Mouse (Mus musculus) adrenal gland (tissue): ENCODE measurements around the gene Asb17.
"Not testable (repeated sequence)": the region's sequence is repeated elsewhere in the genome, so short reads cannot be mapped to it uniquely, and the experiment has no call there.

Experiments used
- intact Hi-C: fragments of 180-260 bp; cut with DNase I; formaldehyde crosslinking; loops from one replicate; pipeline ENCODE4 v1.15.1; 2025
- long read RNA-seq, 2 experiments: library from polyadenylated mRNA; unstranded; transcript quantifications; one replicate each; pipeline ENCODE4 v2.0.0; 2020; ENCODE audit warnings: borderline replicate concordance in 1 of 2; ENCODE audit not compliant: insufficient replicate concordance in 1 of 2

The Asb17 gene
- long read RNA-seq, experiment 1, result 0 reads
- long read RNA-seq, experiment 2, result 0 reads

DNA sequence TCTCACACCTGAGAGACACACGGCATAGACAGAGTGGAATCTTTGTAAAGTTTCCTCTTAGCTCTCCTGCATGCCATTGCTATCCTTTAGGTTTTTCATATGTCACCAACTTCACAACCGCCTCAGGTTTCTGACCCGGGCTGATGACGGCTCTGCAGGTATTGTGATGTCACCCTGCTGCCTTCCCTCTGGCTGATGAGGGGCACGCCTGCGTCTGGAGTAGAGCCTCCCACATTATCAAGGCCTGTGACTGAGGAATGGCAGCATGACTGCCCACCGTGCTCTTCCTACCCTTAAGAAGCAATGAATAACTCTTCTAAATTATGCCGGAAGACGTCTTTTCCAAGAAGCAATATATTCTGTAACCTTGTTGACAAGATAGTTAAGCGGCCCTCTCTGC lies at the start of gene Asb17:
Gene Asb17, plus strand, starts transcription at position 180 of the 400 bp plus-strand sequence.
- intact Hi-C loops, result no loop called here

DNA sequence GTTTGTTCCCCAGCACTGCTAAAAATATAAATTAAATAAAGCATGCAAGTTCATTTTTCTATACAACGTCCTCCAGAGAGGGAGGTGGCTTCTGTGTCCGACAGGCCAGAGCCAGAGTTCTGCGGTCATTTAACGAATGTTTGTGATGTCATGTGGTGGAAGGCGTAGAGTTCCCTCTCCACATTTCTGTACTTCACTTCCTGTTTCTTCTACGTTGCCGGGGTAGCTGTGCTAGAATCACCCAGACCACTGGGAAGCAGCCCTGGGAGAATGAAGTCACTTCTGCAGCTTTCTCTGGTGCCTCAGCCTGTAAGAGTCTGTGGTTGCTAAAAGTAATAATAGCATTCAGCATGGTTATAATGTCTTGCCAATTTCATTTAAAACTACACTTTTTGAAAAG lies 46.4 kb upstream of the Asb17 start:
- intact Hi-C loops, result no loop called here

DNA sequence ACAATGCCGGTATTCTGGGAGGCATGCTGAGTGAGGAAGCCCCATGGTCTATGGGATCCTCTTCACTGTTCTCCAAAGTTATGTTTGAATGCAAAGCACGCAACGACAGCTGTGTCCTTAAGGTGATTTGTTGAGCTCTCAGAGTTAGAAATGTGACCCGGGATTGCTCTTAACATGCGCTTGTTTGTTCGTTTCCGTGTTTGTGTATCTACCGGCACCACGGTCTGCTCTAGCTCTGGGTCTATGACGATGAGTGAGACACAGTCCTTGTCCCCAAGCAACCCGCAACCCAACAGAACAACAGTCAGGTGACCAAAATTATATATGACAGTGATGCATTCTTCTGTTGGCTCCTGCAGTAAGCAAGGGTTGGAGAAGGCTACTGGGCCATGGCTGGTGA lies 44.4 kb upstream of the Asb17 start:
- intact Hi-C loops, result no loop called here

DNA sequence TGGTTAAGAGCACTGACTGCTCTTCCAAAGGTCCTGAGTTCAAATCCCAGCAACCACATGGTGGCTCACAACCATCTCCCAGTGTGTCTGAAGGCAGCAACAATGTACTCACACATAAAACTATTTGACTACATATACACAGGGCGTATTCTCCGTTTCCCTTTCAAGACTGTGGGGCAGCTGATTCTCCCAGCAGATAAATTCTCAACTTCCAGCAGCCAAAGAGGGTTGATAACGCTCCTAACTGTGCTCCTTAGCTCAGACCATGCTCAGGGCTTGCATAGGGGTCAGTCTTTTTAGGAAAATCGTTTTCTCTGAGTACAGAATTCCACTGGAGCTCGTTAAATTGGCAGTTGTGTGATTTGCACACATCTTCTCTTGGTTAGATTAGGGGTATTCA lies 43.3 kb upstream of the Asb17 start:
- intact Hi-C loops, result no loop called here

DNA sequence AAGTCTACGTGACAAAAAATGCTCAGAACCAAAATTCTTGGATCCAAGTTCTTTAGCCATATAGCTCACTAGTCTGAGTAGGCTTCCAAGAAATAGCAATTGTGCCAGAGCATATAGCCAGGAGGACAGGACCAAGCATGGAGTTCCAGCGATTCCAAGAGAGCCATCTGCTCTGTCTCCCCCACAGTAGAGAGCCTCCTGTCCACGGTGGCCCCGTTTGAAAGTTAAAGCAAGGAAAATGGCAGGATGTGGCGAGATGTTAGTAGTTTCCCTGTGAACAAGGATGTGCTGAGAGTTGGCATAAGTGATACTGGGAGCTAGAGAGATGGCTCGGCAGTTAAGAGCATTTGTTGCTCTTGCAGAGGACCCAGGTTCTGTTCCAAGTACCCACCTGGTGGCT lies 42.5 kb upstream of the Asb17 start:
- intact Hi-C loops, result no loop called here

DNA sequence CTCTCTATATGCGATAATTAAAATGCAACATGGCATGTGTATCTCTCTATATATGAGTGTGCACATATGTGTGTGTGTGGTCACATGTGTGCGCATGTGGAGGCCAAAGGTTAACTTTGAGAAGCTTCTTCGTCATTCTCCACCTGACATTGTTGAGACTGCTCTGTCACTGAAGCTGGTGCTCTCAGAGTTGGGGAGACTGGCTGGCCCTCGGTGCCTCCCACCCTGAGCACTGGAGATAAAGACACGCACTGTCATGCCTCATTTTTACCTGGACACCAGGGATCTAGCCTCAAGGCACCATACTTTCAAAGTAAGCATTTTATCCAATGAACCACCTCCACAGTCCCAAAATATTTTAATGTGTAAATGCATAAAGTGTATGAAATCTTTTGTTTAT lies 41.4 kb upstream of the Asb17 start:
- intact Hi-C loops, result no loop called here

DNA sequence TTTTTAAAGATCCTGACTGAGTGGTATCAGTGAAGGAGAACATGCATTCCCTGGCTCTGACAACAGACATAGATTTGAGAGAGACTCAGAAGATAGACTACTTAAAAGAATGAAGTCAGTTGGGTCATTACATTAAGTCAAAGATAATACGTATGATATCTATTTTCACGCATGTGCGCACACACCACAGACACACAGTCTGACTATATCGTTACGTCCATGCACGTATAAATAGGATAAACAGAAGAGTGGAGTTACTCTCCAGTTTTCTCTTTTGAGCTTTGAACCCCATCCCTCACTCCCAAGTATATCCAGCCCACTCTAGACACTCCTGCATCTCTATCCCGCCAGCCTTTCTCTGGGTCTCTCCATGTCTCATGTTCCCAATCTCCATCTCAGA lies 40.0 kb upstream of the Asb17 start:
- intact Hi-C loops, result no loop called here

DNA sequence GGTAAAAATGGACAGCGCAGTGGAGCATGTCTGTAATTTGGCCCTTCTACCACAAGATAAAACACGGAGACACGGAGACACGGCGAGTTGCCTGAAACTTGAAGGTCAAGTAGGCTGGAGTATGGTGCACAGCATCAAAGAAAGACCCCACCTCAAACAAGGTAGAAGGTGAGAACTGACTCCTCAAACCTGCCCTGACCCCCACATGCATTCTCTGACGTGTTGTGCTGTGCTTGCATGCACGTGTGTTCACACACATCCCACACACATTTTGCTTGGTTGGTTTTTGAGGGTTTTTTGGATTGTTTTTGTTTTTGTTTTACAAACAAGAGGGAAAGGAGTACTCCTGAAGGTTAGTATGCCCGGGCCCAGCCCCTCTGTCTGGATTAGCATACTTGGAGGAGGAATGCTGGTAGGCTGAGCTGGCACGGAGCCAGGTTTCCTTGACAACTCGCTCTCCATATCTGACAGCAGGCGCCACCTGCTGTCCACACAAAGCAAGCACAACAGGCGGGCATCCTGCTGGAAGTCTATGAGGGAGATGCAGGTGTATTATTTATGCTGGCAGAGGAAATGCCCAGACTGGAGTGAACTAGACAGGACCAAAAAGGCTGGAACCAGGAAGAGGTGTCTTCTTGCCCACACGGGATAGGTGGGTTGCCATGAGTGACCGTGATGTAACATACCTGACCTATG lies 37.8 kb upstream of the Asb17 start:
- intact Hi-C loops, result loop anchor here (1.0 kb wide), 1 partner anchor 148 kb away; no protein-coding TSS in a partner anchor

DNA sequence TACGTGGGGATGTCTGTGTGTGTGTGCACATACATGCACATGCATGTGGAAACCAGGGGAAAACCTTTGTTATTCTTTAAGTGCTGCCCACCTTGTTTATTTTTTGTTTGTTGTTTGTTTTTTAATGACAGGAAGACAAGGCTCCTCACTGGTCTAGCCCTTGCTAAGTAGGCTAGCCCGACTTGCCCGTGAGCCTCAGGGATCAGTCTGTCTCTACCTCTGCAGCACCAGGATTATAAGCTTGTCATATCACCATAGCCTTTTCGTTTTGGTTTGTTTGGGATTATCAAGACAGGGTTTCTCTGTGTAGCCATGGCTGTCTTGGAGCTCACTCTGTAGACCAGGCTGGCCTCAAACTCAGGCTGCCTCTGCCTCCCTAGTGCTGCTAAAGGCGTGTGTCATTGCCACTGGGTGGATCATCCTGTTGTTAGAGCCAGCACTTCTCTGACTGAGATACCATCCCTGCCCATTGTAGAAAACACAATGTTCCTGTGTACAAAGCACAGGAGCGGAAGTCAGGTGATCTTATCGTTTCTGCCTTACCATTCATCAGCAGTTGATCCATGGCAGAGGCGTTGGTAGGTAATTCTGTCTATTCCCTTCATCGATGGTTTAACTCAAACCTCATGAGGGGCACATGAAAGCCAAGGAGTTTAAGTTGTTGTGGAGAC lies 37.1 kb upstream of the Asb17 start:
- intact Hi-C loops, result loop anchor here (1.0 kb wide), 1 partner anchor 149 kb away; no protein-coding TSS in a partner anchor

DNA sequence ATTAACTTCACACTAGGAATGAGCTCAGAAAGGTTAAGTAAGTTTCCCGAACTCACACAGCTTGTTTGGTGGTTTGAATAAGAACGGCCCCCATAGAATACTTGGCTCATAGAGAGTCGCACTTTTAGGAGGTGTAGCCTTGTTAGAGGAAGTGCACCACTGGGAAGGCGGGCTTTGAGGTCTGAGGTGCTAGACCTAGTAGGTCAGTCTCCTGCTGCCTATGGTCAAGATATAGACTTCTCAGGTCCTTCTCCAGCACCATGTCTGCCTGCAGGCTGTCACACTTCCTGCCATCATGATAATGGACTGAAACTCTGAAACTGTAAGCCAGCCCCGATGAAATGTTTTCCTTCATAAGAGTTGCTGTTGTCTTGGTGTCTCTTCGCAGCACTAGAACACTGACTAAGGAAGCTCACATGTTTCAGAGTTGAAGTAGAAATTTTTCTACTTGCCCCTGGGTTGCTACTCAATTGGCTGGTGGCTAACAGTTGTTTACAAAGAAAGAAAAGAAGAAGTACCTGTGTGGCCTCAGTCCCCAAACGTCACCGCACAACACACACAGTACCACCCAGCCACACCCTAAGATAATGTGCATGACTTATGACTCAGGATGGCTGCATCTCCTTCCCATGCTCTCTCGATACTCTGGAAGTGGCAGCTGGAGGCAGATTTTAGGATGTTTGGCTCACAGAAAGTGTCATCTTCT lies 36.4 kb upstream of the Asb17 start:
- intact Hi-C loops, result no loop called here

DNA sequence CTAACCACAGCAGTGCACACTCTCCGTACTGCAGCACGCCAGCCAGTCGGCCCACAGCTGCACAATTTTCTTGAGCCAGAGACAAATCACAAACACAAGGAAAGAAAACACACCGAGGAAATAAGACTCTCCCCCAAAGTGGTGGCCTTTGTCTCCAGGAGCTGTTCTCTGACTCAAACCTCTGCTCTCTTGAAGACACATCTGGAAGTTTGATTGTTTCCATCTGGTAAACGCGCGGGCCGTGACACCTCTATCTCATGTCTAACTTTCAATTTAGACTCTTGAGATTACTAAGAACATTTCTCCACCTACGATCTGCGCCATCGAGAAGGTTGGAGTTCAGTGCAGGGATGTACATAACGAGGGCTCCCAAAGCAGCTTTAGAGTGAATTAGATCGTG lies 35.6 kb upstream of the Asb17 start:
- intact Hi-C loops, result no loop called here

DNA sequence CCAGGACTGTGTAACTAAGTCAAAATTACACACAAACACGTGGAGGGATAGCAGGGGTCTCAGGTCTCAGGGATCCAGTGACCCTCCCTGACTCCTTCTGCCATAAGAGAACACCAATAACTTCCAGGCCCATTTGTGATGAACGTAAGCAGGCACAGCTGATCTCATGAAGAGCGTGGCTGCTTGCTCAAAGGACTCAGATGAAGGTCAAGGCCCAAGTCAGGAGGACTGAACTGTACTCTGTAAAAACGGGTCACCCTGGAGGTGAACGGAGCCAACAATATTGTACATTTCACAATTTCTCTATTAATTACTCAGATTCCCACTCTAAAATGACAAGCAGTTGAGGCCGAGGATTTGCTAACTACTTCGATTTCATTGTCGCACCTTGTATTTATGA lies 30.0 kb upstream of the Asb17 start:
- intact Hi-C loops, result no loop called here

DNA sequence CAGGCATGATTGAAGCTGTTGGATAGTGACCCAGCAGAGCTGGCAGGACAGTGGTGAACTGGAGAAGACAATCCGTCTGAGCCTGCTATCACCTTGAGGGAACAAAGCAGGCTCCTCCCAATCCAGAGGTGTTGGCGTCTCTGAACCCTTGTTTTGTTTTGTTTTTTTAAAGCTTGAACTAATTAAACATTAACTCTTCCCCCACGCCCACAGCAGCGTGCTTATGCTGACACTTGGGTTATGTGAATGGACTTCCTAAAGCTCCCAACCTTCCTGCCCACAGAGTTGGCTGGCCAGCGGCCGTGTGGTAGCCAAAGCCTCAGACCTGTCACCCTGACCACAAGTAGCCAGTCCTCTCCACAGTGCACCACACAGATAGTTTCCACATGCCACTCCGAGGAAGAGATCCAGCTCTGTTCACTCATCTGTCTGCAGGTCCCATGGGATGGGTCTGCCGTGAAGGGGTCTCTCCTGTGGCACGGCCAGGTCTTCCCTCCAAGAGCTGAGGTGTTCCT lies 26.6 kb upstream of the Asb17 start:
- intact Hi-C loops, result no loop called here

DNA sequence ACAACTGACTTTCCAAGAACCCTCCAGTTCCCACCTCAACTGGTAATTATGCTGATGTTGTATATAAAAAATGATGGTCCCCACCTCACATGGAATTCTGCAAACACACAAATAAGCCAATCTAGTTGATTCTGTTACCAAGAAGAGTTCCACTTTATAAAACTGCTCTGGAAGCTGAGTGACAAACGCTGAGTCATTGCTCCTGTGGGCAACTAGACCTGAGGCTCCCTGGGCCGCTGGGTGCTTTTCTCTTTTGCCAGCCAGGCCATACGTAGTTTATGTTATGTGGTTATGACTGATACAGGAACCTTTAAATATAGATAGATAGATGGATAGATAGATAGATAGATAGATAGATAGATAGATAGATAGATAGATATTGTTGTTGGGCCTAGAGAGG lies 25.3 kb upstream of the Asb17 start:
- intact Hi-C loops, result no loop called here

DNA sequence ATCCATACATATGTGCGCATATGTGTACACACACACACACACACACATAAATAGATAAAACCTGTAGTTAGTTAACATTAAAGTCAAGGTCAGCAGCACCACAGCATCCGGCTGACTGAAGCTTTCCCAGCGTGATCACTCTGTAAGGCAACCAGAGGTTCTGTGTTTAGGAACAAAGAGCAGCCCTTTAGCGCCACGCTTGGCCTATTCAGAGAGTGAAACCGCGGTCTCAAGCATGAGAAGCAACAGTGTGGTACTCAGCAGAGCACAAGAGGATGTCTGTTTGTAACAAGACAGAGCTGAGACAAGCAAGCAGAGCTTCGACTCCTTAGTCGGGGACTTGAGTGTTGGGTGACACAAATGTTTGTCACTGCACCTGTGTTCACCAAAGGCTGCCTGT lies 24.6 kb upstream of the Asb17 start:
- intact Hi-C loops, result no loop called here

DNA sequence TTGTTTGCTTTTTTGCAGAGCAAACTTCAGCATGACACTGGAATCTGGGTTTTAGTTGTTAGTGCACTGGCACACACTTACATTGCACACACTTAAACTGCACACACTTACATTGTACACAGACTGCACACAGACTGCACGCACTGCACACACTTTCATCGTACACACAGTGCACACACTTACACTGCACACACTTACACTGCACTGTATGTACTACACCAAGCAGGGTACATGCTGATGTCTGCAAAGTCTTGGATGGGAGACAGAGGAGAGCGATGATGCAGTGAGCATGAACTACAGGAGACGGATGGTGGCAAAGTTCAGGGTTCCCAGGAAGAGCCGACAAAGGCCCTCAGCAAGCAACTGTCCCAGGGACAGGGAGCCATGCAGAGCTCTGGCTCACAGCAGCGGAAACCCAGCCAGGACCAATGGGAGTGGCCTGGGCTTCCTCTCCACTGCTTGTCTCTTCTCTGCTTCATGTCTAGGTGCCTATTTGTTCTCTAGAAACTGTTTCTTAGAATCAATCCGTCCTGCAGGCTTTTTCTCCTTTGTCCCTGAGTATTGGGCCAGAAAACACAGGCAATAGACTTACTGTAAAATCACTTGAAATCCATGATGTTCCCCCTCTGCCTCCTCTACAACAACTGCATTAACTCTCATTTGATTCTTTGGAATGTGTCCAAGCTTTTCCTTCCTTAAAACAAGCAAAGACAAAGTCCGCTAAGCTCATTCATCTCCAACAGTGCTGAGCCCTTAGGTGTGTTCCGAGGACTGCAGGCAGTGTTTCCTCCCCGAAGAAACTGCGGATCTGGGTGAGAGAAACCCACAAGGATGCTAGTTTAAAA lies 20.1 kb upstream of the Asb17 start:
- intact Hi-C loops, result no loop called here

DNA sequence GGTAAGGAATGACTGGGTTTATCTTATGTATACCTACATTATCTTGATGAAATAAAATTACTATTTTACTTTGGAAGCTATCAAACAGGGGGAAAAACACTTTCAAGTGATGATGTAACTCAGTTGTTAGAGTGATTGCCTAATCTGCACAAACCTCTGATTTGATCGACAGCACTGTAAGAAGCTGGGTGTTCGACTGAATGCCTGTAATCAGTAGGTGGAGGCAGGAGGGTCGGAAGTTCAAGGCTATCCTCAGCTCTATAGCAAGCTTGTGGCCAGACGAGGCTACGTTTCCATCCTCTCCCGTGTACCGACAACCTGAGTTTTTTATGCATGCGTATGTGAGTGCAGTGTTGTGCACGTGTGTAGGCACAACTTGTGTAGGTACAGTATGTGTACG lies 18.8 kb upstream of the Asb17 start:
- intact Hi-C loops, result no loop called here

DNA sequence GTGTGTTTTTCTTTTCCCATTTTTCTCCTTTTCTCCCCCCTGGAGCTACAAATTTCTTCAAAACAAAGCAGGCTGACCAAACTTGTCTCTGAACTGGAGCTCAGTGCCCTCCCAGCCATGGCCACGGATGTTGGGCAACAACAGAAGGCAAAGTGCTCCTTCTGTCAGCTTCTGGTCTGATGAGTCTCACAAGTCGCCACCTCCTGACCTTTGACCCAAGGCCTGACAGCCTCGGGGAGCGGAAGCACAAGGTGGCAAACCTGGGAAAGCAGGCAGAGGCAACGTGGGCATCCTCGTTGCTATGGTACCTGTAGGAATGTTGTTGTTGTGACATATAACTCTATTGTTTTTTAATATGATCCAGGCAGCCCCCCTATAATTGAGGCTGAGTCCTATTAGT lies 17.4 kb upstream of the Asb17 start:
- intact Hi-C loops, result no loop called here

DNA sequence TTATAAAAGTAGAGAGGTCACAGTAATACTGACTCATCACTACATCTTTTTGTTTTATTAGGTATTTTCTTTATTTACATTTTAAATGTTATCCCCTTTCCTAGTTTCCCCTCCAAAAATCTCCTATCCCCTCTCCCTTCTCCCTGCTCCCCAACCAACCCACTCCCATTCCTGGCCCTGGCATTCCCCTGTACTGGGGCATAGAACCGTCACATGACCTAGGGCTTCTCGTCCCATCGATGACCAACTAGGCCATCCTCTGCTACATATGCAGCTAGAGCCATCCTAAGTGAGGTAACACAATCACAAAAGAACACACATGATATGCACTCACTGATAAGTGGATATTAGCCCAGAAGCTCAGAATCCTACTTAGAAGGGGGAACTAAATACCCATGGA lies 14.2 kb upstream of the Asb17 start:
- intact Hi-C loops, result not testable (repeated sequence)

DNA sequence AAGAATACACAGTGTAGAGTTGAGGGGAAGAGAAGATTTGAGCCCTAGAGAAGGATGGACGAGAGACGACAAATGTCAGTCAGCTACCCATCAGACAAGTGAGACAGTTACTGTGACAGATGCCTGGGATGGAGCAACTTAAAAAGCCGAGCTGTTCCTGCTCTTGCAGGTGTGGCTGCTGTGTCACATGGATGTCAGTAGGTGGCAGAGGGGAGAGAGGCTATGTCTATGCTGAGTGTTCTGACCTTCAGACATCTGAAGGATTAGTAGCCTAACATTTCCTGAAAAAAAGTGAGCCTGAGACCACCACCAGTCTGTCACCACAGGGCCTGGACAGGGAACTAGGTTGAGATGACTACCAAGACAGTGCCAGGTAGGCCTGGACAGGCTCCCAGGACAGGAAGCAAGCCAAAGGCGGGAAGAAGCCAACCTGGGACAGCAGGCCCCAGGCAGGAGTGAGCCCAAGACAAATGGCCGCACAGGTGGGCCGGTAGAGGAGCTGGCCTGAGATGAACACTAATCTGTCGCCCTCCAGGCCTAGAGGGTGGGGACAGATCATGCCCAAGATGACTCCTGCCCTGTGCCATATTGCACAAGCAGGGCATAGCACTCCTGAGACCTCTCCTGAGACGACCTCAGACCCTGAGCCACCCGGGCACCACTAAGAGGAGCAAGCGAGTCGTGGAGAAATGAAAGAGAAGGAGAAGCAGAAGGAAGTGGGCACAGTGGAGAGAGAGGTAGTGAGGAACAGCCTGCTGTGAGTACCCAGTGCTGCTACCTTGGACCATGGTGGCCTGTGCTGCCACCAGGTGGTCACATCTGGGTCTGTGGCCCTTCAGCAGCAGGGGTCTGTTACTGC lies 12.8 kb upstream of the Asb17 start:
- intact Hi-C loops, result no loop called here
